Mouse (Mus musculus) heart, postnatal 25 days (tissue): ENCODE measurements around the gene Calm2. TPM values are rescaled to one million over a fixed set of nuclear protein-coding genes. Genes with fewer than 3 reads are reported as not detected.

Experiments used
- DNase-seq: peaks from one replicate; pipeline ENCODE4 v3.0.0; 2022; ENCODE audit warnings: low spot score
- intact Hi-C: fragments of 180-260 bp; cut with DNase I; formaldehyde crosslinking; loops from one replicate; pipeline ENCODE4 v1.15.1; 2025
- total RNA-seq, 2 experiments: library from RNA; stranded (reverse); gene quantifications; 2 replicates each; pipeline ENCODE4 v1.2.3; 2021

Gene Calm2
- 100 to 1,000 TPM; 131 to 166 TPM for total RNA-seq

DNA sequence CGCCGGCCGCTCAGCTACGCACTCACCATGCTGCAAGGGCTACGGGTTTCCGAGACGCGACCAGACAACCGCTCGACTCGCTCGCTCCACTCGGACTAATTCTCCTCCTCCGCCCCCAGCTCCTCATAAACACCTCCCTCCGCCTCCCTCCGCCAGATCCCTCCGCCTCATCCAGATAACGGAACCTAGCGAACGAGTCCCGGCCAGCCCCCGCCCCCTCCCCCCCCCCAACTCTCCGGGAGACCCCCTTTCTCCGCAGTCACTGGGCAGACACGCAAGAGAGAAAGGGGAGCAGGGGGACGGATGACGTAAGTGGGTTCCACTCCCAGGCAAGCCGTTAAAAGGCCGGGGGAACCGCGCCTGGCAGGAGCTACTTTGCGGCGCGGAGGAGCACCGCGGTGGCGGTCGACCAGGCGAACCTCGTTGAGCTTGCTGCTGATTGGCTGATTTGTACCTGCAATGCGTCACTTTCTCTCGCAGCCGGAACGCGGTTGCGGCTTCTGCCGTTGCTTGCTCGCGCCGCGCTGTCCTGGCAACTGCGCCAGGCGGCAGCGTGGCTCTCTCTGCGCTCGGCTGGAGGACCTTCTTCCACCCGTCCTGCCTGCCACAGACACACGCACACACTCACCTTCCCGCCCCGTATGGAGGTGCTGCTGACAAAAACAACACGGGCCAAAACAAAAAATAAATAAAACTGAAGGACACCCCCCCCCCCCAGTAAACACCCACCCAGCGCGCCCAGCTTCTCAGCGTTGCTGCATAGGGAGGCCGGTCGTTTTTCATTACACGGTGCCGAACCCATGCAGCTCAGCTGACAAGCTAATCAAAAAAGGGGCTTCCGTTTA is at the start of gene Calm2:
TSS of gene Calm2 (minus strand) at position 169 of the 845 bp plus-strand sequence.
- DNase-seq: peak; percentile 96
- intact Hi-C loops: loop anchor here (2.0 to 5.0 kb wide), 4 partner anchors 55 to 132 kb away; no protein-coding TSS in a partner anchor

DNA sequence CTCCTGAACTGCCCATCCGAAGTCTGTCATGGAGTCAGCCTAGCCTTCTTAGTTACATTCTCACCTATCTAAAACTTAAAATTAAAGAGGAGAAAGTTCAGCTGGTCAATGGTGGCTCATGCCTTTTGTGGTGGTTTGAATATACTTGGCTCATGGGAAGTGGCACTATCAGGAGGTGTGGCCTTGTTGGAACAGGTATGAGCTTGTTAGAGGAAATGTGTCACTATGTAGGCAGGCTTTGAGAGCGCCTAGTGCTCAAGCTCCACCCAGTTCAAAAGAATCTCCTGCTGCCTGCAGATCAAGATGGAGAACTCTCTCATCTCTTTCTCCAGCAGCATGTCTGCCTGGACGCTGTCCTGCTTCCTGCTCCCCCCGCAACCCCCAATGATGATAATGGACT is 48.8 kb upstream of the Calm2 start:
- intact Hi-C loops: no loop called here
- no peak for DNase-seq

DNA sequence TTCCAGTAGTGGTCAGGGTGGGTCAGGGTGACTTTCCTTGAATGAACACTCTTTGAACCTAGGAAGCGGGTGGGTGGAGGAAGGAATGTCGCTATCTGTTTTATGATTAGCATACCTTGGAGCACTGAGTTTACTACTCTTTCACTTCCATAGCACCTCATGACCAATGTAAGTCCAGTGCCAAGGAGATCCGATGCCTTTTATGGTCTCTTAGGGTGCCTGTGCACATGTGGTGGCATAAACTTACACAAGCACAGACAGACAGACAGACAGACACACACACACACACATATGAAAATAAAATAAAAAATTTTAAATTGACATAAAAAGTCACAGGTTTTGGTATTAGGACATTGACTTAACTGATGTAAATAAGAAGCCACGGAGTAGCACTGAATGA is 47.6 kb upstream of the Calm2 start:
- intact Hi-C loops: no loop called here
- DNase-seq: no peak

GRCm38 (mm10) chr17:87492286-87492685 is 45.6 kb upstream of the Calm2 start:
- intact Hi-C loops: no loop called here
- no peak for DNase-seq

DNA sequence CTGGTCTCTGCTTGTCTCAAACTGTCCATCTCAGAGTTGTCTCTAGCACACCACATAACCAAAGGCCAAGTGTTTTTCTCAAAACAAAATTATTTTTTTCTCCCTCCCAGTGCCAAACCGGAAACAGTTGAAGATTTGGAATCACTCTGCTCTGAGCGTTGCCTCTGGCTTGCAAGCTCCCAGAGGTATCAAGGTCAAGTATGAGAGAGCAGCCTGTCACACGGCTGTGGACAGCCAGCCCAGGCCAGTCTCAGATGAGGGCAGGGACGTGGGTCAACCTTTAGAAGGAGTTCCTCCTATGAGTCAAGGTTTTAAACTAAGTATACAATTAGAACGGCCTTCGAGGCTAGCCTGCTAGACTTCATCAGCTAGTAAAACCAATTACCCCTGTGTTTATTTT is 43.6 kb upstream of the Calm2 start:
- intact Hi-C loops: no loop called here
- no peak for DNase-seq

DNA sequence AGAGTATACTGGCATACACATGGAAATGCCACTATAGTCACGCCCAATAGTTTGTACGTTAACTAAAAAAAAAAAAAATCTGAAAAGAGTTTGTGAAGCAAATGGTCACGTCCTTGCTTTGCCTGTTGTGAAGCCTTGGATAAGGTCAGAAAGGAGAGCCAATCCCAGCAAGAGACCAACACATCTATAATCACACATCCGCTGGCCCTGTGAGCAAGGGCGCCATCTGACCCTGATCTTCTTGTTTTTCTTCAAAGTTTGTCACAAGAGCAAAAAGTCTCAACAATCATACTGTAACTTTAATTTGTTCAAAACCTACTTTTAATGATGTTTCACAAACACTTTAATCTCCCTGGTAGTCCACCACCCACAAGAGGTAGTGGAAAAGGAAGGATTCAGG is 39.0 kb upstream of the Calm2 start:
- intact Hi-C loops: no loop called here
- DNase-seq: no peak

DNA sequence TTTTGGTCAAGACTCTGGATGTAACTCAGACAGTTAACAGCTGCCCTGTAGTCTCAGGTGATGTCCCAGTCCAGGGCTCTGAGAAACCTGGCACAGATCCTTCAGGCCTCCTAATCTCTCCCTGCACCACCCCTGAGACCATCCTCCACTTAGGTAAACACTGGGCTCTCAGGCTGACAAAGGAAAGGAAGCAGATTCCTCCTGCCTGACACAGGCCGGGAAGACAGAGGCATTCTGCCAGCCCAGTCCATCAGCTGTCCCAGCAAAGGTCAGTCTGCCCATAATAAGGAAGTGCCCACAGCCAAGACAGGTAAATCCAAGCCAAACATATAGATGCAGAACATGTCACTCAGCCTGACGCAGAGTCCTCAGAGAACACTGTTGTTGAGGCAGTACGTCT is 36.1 kb upstream of the Calm2 start:
- intact Hi-C loops: no loop called here
- DNase-seq: no peak

DNA sequence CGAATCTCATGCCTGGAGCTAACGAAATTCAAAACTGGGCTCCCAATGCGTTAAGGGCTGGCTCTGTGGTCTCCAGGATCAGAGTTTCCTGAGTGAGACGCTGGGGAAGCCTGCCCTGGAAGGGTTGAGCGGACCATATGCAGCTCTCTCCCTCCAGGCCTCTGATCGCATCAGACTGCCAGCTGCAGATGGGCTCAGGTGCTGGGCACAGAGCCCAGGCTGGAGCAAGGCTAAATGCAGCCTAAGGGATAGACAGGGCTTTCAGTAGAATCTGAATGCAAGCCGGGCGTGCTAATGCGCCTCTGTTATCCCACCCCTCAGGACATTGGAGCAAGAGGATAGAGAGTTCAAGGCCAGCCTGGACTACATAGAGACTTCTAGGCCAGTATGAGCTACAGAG is 31.8 kb upstream of the Calm2 start:
- intact Hi-C loops: no loop called here
- DNase-seq: no peak

DNA sequence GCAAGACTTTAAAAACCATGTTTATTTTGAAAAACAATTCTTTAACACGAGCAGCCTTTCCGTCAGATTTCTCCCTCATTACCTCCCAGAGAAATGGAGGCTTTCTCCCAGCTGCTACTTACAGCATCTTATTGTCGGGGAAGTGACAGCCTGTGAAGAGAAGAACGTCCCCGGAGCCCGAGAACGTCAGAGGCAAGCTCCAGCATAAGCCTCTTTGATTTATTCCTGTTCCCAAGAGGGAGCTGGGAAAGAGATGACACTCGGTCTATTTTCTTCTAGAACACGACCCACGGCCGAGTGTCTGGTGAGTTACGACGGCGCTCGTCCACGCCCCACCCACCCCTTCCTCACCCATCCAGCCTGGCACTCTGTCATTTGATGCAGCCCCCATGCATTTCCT is 30.9 kb upstream of the Calm2 start:
- intact Hi-C loops: no loop called here

DNA sequence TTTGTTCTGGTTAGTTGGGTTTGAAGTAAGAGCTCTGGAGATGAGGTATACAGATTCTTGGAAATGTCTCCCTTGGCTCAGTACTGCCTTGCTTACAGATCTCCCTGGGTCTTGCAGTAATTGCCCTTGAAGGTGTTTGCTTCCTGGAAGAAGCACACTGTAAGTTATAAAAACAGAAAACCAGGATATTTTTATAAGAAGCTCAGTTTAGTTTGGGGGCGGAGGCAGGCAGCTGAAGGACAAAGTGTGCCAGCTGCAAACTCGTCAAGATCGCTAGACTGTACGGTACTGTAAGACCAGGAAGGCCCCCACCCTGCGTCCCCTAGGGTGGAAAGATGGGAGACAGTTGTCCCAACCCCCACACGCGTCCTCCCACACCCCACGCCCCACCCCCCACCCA is 28.6 kb upstream of the Calm2 start:
- DNase-seq: no peak
- intact Hi-C loops: no loop called here

More for the DNA sequence above, 30.9 kb upstream of the Calm2 start:
- DNase-seq: no peak

DNA sequence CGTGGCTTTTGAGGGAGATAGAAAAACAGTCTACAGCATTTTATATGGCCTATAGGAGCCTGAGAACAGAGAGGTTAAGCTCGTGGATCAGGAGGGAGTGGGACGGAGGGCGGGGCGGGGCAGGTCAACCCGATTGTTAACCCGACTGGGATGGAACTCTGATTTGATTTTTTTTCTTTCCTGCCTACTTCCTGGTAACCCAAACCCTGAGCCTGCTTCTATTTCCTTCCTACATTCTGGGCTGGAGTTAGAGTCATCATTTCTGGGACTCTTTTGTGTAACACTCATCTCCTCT is 27.7 kb upstream of the Calm2 start:
- intact Hi-C loops: no loop called here
- DNase-seq: no peak

GRCm38 (mm10) chr17:87473736-87474500 is 27.2 kb upstream of the Calm2 start:
- intact Hi-C loops: no loop called here
- DNase-seq: no peak

DNA sequence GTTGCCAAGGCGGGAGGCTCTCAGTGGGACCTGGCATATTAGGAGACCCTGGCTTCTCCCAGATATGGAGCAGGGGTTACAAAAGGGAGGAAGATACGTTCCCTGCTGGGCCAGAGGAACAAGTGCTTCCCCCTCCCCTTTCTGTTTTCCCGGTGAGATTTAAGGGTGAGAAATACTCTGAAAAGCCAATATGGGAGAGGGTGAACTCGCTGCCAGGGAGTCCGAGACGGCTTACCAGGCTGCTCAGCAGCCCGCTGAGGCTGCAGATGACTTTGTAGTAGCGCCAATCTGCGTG is 26.7 kb upstream of the Calm2 start:
- no peak for DNase-seq
- intact Hi-C loops: no loop called here

- no peak for DNase-seq
- intact Hi-C loops: no loop called here
Observed at GRCm38 (mm10) chr17:87472879-87473278, 26.1 kb upstream of the Calm2 start.

DNA sequence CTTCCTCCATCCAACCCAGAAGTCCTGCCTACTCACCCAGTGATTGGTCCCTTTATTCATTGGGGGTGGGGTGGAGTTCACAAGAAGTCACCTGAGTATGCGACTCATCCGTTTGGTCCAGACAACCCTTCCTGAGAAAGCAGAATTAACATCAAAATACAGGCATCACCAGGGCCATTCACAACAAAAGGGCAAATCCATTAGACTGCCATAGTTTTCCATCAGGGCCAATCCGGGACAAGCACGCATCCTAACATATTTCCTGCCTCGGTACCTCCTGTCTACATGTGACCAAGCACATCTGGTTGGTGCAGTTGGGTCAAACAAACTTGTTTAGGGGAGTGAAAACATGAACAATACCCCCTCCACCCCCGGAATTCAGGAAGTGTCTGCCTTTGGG is 24.9 kb upstream of the Calm2 start:
- no peak for DNase-seq
- intact Hi-C loops: no loop called here

GRCm38 (mm10) chr17:87470797-87471196 is 24.1 kb upstream of the Calm2 start:
- DNase-seq: no peak
- intact Hi-C loops: no loop called here

DNA sequence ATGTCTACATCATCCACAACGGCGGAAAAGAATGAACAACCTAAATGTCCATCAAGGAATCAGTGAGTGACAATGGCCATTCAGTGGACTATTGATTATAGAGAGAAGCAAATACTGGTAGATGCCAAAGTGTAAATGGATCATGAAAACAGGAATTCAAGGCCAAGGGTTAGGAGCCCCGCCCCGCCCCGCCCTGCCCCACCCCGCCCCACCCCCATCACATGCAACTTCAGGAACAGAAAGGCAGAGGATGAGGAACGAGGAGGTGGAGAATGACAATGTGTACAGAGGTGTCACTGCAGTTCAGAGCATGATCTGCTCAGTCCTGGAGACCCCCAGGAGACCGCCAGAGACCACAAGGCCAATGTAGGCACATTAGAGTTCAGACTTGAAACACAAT is 23.5 kb upstream of the Calm2 start:
- intact Hi-C loops: no loop called here
- DNase-seq: no peak

- intact Hi-C loops: no loop called here
Observed at GRCm38 (mm10) chr17:87469428-87469827, 22.7 kb upstream of the Calm2 start.

GRCm38 (mm10) chr17:87468616-87469015 is 21.9 kb upstream of the Calm2 start:
- no peak for DNase-seq
- intact Hi-C loops: no loop called here

More at GRCm38 (mm10) chr17:87469428-87469827, 22.7 kb upstream of the Calm2 start:
- DNase-seq: no peak

- intact Hi-C loops: no loop called here
- no peak for DNase-seq
Observed at GRCm38 (mm10) chr17:87461499-87461896, 14.8 kb upstream of the Calm2 start.

DNA sequence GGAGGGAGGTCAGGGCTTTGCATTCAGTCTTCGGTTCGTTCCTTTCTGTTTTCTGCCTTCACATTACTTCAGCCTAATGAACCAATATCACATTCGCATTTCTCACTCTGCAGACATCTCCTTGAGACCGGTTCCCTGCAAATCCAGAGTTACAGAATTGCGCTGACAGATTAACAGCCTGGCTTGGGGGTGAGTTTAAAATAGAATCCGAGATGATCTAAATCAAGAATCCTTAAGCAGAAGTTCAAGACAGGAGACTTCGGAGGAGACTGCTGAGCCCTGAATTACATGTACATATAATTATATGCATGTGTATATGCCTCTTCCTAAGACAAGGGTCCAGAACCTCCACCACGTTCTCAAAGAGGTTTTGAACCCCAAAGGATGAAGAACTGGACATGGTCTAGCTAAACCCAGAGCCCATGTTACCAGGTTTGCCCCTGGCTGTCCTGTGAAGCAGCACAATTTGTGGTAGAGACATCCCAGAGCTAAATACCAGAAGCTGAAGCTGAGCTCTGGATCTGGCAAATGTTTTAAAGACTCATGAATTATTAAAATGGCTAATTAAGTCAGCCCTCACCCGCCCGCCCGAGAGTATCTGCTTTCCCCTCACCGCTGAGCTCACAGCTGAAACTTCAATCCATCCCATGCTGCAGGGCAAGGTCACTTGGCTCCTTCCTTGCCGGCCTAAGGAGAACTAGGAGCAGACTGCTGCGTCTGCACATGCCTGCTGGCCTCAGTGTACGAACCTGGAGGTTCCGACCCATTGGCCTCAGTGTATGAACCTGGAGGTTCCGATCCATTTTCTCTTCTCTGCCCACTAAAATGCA is 14.1 kb upstream of the Calm2 start:
- DNase-seq: no peak
- intact Hi-C loops: no loop called here
